8 mouse cellular contexts compared by ENCODE assay signal in genomic region chr17:24548921-24549617, GRCm38 (mm10). TPM values are rescaled to one million over a fixed set of nuclear protein-coding genes. Genes with fewer than 3 reads are reported as not detected.
A peak's percentile ranks its signal among the peaks of the same experiment; 100 is the strongest.
DNase-seq lines count a peak whose midpoint lies in the region; ATAC-seq lines count a peak whose summit lies in the region.

No protein-coding gene starts in this region.

- H3K4me1 ChIP-seq in heart, embryonic 13.5 days: peaks cover 36% of the 10 kb centered on the region
- peaks cover 17% of the 10 kb centered on the region for H3K4me1 ChIP-seq in kidney, embryonic 16.5 days (ENCODE audit: insufficient read depth, low read length)

- peak overlapping the region; percentile 53 for H3K27ac ChIP-seq in heart, embryonic 13.5 days (replicated peaks)
- peak overlapping the region; percentile 73 for H3K27ac ChIP-seq in kidney, embryonic 16.5 days (ENCODE audit: low read length)

- no peaks in the 10 kb centered on the region for H3K36me3 ChIP-seq in heart, embryonic 13.5 days
- H3K36me3 ChIP-seq in kidney, embryonic 16.5 days (ENCODE audit: insufficient read depth, low read length): no peaks in the 10 kb centered on the region

- H3K9me3 ChIP-seq in heart, embryonic 13.5 days: no peaks in the 10 kb centered on the region
- no peaks in the 10 kb centered on the region for H3K9me3 ChIP-seq in kidney, embryonic 16.5 days (ENCODE audit: low read length)

- ATAC-seq in heart, embryonic 13.5 days (ENCODE audit: extremely low read depth, insufficient number of reproducible peaks, low FRiP score, low TSS enrichment): no peak
- peak; percentile 18 for ATAC-seq in kidney, embryonic 16.5 days (ENCODE audit: low FRiP score, low TSS enrichment)
- ATAC-seq in monocyte, adult 5-6 weeks (replicated peaks; ENCODE audit: insufficient number of reproducible peaks, low FRiP score, low TSS enrichment, poor library complexity, severe bottlenecking): no peak

- peak; percentile 58 to 60 for DNase-seq in B cell, adult 2 months
- DNase-seq in MN1 (ENCODE audit: low spot score): peak; percentile 82
- DNase-seq in cerebellum, postnatal 36 days: peak; percentile 71 to 77
- peak; percentile 79 for DNase-seq in lung, postnatal 10 days
- DNase-seq in retina, postnatal 7 days (ENCODE audit: low read depth, low spot score): peak; percentile 17

- peaks cover 7% of the 10 kb centered on the region; the same call in 1 of the 2 replicates for H3K27me3 ChIP-seq in heart, embryonic 13.5 days (replicated peaks)
- no peaks in the 10 kb centered on the region for H3K27me3 ChIP-seq in kidney, embryonic 16.5 days (ENCODE audit: insufficient read depth, low read length)

- peak overlapping the region; percentile 71 for H3K9ac ChIP-seq in heart, embryonic 13.5 days
- H3K9ac ChIP-seq in kidney, embryonic 16.5 days (replicated peaks; ENCODE audit: low read length): peak overlapping the region; percentile 67

- 4% methylated on average over 23 of the region's 23 CpGs for WGBS in heart, embryonic 13.5 days
- WGBS in kidney, embryonic 16.5 days: 4% methylated on average over 23 of the region's 23 CpGs

- peak overlapping the region; percentile 92 for H3K4me3 ChIP-seq in heart, embryonic 13.5 days
- peak overlapping the region; percentile 67 for H3K4me3 ChIP-seq in kidney, embryonic 16.5 days (ENCODE audit: low read length)

- H3K4me2 ChIP-seq in heart, embryonic 13.5 days: peak overlapping the region; percentile 94
- H3K4me2 ChIP-seq in kidney, embryonic 16.5 days (replicated peaks; ENCODE audit: low read depth, low read length): peak overlapping the region; percentile 81

RNA-seq across cellular contexts. Expression of gene Pkd1, which starts 0.6 kb away (rescaled TPM):
- 10.9 and 14.2 TPM in 2 replicates for polyA plus RNA-seq in heart, embryonic 13.5 days (2015; fragmentation: Nextera tagmentation; extraction: Ambion mirVana)
- 22.5 and 24.3 TPM in 2 replicates for polyA plus RNA-seq in kidney, embryonic 16.5 days (2015; fragmentation: Nextera tagmentation; extraction: Ambion mirVana)
- total RNA-seq in monocyte, adult 5-6 weeks (2017): 9.1 to 15.7 TPM (median 11.9 TPM) in 3 replicates

RNA-seq across cellular contexts. Expression of gene Rab26, which starts 15.1 kb away (rescaled TPM):
- polyA plus RNA-seq in heart, embryonic 13.5 days (2015; fragmentation: Nextera tagmentation; extraction: Ambion mirVana): 1.0 and 1.4 TPM in 2 replicates
- 2.8 and 3.0 TPM in 2 replicates for polyA plus RNA-seq in kidney, embryonic 16.5 days (2015; fragmentation: Nextera tagmentation; extraction: Ambion mirVana)
- total RNA-seq in monocyte, adult 5-6 weeks (2017): 0.39 TPM in 1 of 3 replicates, not detected in the others

RNA-seq across cellular contexts. Expression of gene Traf7, which starts 21.3 kb away (rescaled TPM):
- polyA plus RNA-seq in heart, embryonic 13.5 days (2015; fragmentation: Nextera tagmentation; extraction: Ambion mirVana): 72.5 and 76.1 TPM in 2 replicates
- 102 and 113 TPM in 2 replicates for polyA plus RNA-seq in kidney, embryonic 16.5 days (2015; fragmentation: Nextera tagmentation; extraction: Ambion mirVana)
- total RNA-seq in monocyte, adult 5-6 weeks (2017): 83.2 to 132 TPM (median 118 TPM) in 3 replicates

Comparison
In these comparisons a context has a peak if more than half of its experiments do, and no peak if none do; other contexts are left out.
1. DNase-seq: peak in every context shown above with its lines; median percentile 82 in MN1; 79 in lung, postnatal 10 days; 74 in cerebellum, postnatal 36 days; 59 in B cell, adult 2 months; 17 in retina, postnatal 7 days.